Mouse (Mus musculus) gonadal fat pad, adult 2 months (tissue): Measurements from ENCODE around the gene S100z. TPM values are rescaled to one million over a fixed set of nuclear protein-coding genes. Genes with fewer than 3 reads are reported as not detected.

Source experiments
- DNase-seq: peaks from one replicate; pipeline ENCODE4 v3.0.0-alpha.2; 2012; ENCODE audit warnings: low read depth
- polyA plus RNA-seq: library from polyadenylated mRNA; depleted of rRNA; stranded (reverse); fragments of >200 nt; gene quantifications from 2 replicates; pipeline ENCODE4 v1.2.3, GENCODE M21; 2012; rRNA removed

S100z gene
- polyA plus RNA-seq = 6.4 and 8.1 TPM in 2 replicates

GRCm38 (mm10) chr13:95478671-95479413, at the start of gene S100z:
Gene S100z, minus strand, starts transcription at chr13:95478721.
- DNase-seq = no peak

GRCm38 (mm10) chr13:95524674-95525491, 46.4 kb upstream of the S100z start, which contains the start of gene F2rl1:
Gene F2rl1, minus strand, starts transcription at chr13:95525227.
- no peak for DNase-seq

GRCm38 (mm10) chr13:95524424-95524673, 45.8 kb upstream of the S100z start:
- no peak for DNase-seq

GRCm38 (mm10) chr13:95523659-95524423, 45.3 kb upstream of the S100z start:
- no peak for DNase-seq

- DNase-seq = no peak
Measured at GRCm38 (mm10) chr13:95522176-95522575, 43.7 kb upstream of the S100z start.

GRCm38 (mm10) chr13:95521029-95521428, 42.5 kb upstream of the S100z start:
- DNase-seq = no peak

GRCm38 (mm10) chr13:95514756-95515155, 36.2 kb upstream of the S100z start:
- DNase-seq = no peak

GRCm38 (mm10) chr13:95510054-95510453, 31.5 kb upstream of the S100z start:
- no peak for DNase-seq

GRCm38 (mm10) chr13:95503279-95503917, 24.9 kb upstream of the S100z start:
- DNase-seq = no peak

- no peak for DNase-seq
Measured at GRCm38 (mm10) chr13:95496601-95497000, 18.1 kb upstream of the S100z start.

- DNase-seq = no peak
Measured at GRCm38 (mm10) chr13:95494812-95495211, 16.3 kb upstream of the S100z start.

GRCm38 (mm10) chr13:95493296-95493695, 14.8 kb upstream of the S100z start:
- no peak for DNase-seq

- DNase-seq = no peak
Measured at GRCm38 (mm10) chr13:95491327-95491726, 12.8 kb upstream of the S100z start.

- no peak for DNase-seq
Measured at GRCm38 (mm10) chr13:95484664-95485063, 6.1 kb upstream of the S100z start.

GRCm38 (mm10) chr13:95481428-95481827, 2.9 kb upstream of the S100z start:
- no peak for DNase-seq

GRCm38 (mm10) chr13:95477173-95477572, 1.3 kb downstream of the S100z start:
- DNase-seq = no peak

GRCm38 (mm10) chr13:95475124-95475523, 3.4 kb downstream of the S100z start:
- DNase-seq = no peak

GRCm38 (mm10) chr13:95474294-95474693, 4.2 kb downstream of the S100z start:
- DNase-seq = no peak

- DNase-seq = no peak
Measured at GRCm38 (mm10) chr13:95470970-95471369, 7.6 kb downstream of the S100z start.

GRCm38 (mm10) chr13:95451529-95451928, 27.0 kb downstream of the S100z start:
- no peak for DNase-seq

- DNase-seq = no peak
Measured at GRCm38 (mm10) chr13:95450636-95451210, 27.8 kb downstream of the S100z start.

GRCm38 (mm10) chr13:95449730-95450129, 28.8 kb downstream of the S100z start:
- DNase-seq = no peak
